Mouse (Mus musculus): Measurements from ENCODE around the gene Olfr478.
"Not testable (repeated sequence)": the region's sequence is repeated elsewhere in the genome, so short reads cannot be mapped to it uniquely, and the experiment has no call there.

Gene Olfr478

DNA sequence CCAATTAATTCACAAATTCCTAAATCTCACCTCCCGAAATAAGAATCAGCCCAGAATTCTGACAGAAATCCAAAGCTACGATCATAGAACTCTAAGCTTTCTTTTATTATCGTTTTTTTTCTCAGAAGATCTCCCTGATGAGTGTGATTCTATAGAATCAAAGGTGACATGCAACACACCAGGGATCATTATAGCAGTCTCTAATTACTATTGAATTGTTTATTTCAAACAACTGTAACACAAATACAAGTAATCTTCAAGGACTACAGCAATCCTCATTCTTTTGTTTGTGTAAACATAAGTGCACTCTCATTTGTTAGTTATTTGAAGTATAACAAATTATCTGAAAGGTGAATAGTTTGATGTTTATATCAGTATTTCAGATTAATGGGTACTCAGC lies at the start of gene Olfr478:
Olfr478 (minus strand) TSS at position 101 of the 400 bp plus-strand sequence.
- DNase-seq (ENCODE audit: low spot score) = no peak

DNA sequence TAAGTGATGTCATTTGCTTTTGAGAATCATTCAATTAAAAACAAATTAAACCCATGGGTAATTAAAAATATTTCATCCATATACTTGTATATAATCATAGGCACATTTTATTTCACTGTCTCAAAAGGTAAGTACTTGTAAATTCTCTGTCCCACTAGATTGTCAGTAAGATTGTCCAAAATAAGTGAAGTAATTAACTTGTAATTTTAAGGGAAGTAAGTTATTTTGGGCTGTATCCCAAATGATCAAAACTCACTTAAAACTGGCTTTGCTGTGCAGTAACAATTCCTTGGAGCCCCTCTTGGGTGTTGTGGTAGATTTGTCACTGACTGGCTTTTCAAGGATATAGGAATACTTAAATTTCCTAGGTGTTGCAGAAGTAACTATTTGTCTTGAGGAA lies 45.8 kb upstream of the Olfr478 start, which contains the start of gene Olfr481:
Olfr481 (plus strand) TSS at position 301 of the 400 bp plus-strand sequence.
- DNase-seq (ENCODE audit: low spot score) = no peak

DNA sequence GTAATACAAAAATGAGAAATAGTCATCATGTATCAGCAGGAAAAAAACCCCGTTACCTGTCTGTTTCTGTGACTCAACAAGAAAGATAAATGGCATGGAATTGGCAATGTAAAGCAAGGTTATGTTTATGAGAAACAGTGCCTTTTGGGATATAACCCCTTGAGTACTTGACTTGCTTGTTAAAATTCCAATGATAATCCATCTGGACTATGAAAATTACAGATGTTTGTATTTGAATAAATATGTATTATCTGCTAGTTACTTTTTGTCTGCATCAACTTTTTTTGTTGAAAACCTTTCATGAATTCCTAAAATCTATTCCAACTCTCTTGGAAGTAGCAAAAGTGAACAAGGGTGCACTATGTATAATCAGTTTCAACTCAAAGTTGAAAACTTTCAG lies 33.5 kb upstream of the Olfr478 start, which contains the start of gene Olfr480:
Olfr480 (minus strand) TSS at position 101 of the 400 bp plus-strand sequence.
- no peak for DNase-seq (ENCODE audit: low spot score)

DNA sequence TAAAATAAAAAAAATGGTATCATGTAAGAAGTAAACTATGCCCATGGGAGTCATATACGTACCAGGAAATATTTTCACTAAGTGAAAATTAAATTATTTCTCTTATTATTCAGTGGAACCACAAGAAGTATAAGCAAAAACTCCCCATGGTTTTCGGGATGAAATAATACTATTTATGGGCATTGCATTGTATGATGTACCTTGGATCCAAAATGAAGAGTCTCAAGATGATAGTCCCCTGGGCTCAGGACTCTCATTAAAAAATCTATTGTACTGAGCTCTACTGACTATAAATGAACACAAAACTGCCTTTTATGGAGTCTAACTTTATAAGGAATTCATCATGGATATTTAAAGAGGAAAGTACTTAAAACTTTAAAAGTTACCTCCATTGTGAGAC lies 16.6 kb upstream of the Olfr478 start, which contains the start of gene Olfr479:
Olfr479 (plus strand) TSS at position 301 of the 400 bp plus-strand sequence.
- no peak for DNase-seq (ENCODE audit: low spot score)

DNA sequence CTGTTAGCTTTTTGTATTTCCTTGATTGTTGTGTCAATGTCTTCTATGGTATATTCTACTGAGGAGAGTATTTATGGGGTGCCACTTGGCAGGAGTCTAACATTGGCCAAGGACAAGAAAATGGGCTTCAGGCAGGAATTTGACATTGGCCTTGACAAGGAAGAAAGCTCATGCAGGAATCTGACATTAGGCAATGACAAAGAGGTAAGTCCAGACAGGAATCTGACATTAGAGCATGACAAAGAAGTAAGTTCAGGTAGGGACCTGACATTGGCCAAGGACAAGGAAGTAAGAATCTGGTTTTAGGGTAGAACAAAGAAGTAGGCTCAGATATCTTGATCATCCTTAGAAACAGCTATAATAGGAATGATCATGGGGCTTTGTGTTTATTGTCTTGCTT lies 19.5 kb downstream of the Olfr478 start:
- DNase-seq (ENCODE audit: low spot score) = not testable (repeated sequence)

DNA sequence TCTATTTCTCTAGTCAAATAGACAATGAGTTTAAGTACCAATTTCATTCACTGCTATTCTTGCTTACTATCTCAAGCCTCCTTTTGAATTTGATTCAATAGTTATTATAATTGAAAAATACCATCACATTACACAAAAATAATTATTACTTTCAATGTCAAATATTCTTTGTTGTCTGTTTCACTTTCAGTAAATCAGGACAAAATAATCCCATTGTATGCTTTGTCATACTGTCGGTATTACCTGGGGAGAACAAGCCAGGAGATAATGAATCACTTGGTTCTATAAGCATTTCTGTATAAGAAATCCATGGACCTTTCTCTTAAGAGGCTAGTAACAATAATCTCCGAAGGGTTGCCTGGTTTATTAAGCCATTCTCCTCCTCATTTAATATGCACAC lies 47.4 kb downstream of the Olfr478 start, which contains the start of gene Olfr477:
Olfr477 (plus strand) TSS at position 301 of the 400 bp plus-strand sequence.
- no peak for DNase-seq (ENCODE audit: low spot score)
